Mouse (Mus musculus) frontal cortex, adult (tissue): Measurements from ENCODE around the gene Tns1.
A peak's percentile ranks its signal among the peaks of the same experiment; 100 is the strongest.

Experiments
- ATAC-seq: cut with Nextera tagmentation; 2 replicates; pipeline ENCODE4 v1.9.2; 2017; ENCODE audit warnings: mild to moderate bottlenecking, moderate library complexity, mixed read lengths; ENCODE audit not compliant: low TSS enrichment

The Tns1 gene

GRCm38 (mm10) chr1:73935442-73936080, 188.7 kb downstream of the Tns1 start:
- peak; percentile 86 for ATAC-seq

- ATAC-seq: peak; percentile 72
Measured at GRCm38 (mm10) chr1:73933146-73933490, 191.1 kb downstream of the Tns1 start.

- ATAC-seq: no peak
Measured at GRCm38 (mm10) chr1:73932421-73933145, 191.7 kb downstream of the Tns1 start.

GRCm38 (mm10) chr1:73931851-73932250, 192.4 kb downstream of the Tns1 start:
- ATAC-seq: no peak

GRCm38 (mm10) chr1:73930411-73931134, 193.7 kb downstream of the Tns1 start:
- peak; percentile 17; the same call in 1 of the 2 replicates for ATAC-seq

- ATAC-seq: no peak
Measured at GRCm38 (mm10) chr1:73929952-73930329, 194.3 kb downstream of the Tns1 start.

- ATAC-seq: no peak
Measured at GRCm38 (mm10) chr1:73929211-73929951, 194.9 kb downstream of the Tns1 start.

GRCm38 (mm10) chr1:73928385-73928784, 195.9 kb downstream of the Tns1 start:
- no peak for ATAC-seq

GRCm38 (mm10) chr1:73927819-73928218, 196.4 kb downstream of the Tns1 start:
- ATAC-seq: no peak

GRCm38 (mm10) chr1:73926279-73926678, 198.0 kb downstream of the Tns1 start:
- ATAC-seq: peak; percentile 50; the same call in 1 of the 2 replicates

GRCm38 (mm10) chr1:73924871-73925610, 199.2 kb downstream of the Tns1 start:
- no peak for ATAC-seq

- ATAC-seq: no peak
Measured at GRCm38 (mm10) chr1:73924210-73924609, 200.0 kb downstream of the Tns1 start.

GRCm38 (mm10) chr1:73923185-73923584, 201.1 kb downstream of the Tns1 start:
- no peak for ATAC-seq

GRCm38 (mm10) chr1:73920701-73921100, 203.5 kb downstream of the Tns1 start:
- ATAC-seq: no peak

- no peak for ATAC-seq
Measured at GRCm38 (mm10) chr1:73919909-73920308, 204.3 kb downstream of the Tns1 start.

- ATAC-seq: no peak
Measured at GRCm38 (mm10) chr1:73918001-73918400, 206.2 kb downstream of the Tns1 start.

- ATAC-seq: no peak
Measured at GRCm38 (mm10) chr1:73916298-73916697, 208.0 kb downstream of the Tns1 start.

- ATAC-seq: peak; percentile 58
Measured at GRCm38 (mm10) chr1:73915218-73916070, 208.8 kb downstream of the Tns1 start.

GRCm38 (mm10) chr1:73914076-73914475, 210.2 kb downstream of the Tns1 start:
- peak; percentile 45 for ATAC-seq
